8 mouse cellular contexts compared by ENCODE assay signal in the genomic region with DNA sequence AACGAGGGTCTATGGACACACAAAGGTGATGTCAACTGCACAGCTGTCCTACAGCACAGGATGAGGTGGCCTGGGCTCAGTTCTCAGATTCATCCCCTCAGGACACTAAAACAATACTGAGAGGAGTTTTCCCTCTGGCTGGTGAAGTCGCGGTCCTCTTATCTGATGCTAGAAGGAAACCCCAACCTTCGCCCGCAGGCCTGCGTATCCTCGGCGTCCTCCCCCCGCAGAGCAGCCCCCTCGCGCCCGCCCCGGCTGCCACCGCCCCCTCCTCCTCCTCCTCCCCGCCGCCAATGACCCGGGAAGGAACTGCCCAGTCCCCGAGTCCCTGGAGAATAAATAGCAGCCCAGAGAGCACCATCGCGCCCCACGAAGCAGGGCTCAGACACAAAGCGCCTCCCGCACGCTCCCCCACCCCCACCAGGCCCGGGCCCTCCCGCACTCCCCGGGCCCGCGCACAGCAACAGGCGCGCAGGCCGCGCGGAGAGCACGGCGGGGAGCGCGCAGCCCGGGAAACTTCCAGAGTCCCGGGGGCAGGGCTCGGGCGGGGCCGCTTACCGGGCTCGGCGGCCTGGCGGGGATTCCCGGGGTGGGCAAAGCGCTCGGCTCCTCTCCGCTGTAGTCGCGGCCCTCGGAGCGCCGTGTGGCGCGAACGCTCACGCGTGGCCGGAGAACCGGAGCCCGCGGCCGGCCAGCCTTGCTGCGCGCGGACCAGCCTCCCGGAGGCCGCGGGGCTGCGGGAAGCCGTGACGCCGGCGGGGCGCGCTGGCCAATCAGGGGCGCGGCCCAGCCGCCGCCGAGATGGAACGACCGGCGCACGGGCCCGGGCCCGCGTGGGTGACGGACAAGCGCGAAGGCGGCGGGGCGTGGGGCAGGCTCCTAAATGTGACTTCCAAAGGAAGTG. TPM values are rescaled to one million over a fixed set of nuclear protein-coding genes. Genes with fewer than 3 reads are reported as not detected.
DNase-seq lines count a peak whose midpoint lies in the region; ATAC-seq and TF ChIP-seq lines count a peak whose summit lies in the region.

TSS of gene Mpdz (minus strand) at position 738 of the 904 bp plus-strand sequence.

- H3K4me1 ChIP-seq in embryonic fibroblast, embryonic 13.5 days (ENCODE audit: control insufficient read depth, insufficient read depth, low read length) = 0 out of 2 replicates have a peak, but pooled peaks cover 3% of the 10 kb centered on the region
- H3K4me1 ChIP-seq in limb, embryonic 13.5 days = peaks cover 21% of the 10 kb centered on the region
- H3K4me1 ChIP-seq in midbrain, embryonic 16.5 days (ENCODE audit: control insufficient read depth, insufficient read depth, low read length) = peaks cover 5% of the 10 kb centered on the region
- H3K4me1 ChIP-seq in testis, adult 2 months (ENCODE audit: control insufficient read depth, insufficient read depth, low read length) = peaks cover 2% of the 10 kb centered on the region

- TF ChIP-seq CTCF in embryonic fibroblast, embryonic 13.5 days (IDR thresholded peaks at IDR 0.05; ENCODE audit: borderline replicate concordance, insufficient read depth, low read length) = no peak
- TF ChIP-seq CTCF in testis, adult 2 months (IDR thresholded peaks at IDR 0.05; ENCODE audit: control insufficient read depth, insufficient read depth, insufficient replicate concordance, low read depth, low read length) = no peak

- ATAC-seq in limb, embryonic 13.5 days (ENCODE audit: low FRiP score, low read depth) = peak; percentile 95
- peak; percentile 95 for ATAC-seq in midbrain, embryonic 16.5 days

- under 1% methylated on average over 93 of the region's 97 CpGs for WGBS in limb, embryonic 13.5 days
- under 1% methylated on average over 91 of the region's 97 CpGs for WGBS in midbrain, embryonic 16.5 days

- DNase-seq in layer of hippocampus, adult 11-12 months (ENCODE audit: low spot score) = peak; percentile 53
- DNase-seq in layer of hippocampus, adult 9-10 months (ENCODE audit: low spot score) = no peak
- peak; percentile 74 to 79 for DNase-seq in heart, adult 9 months (ENCODE audit: low spot score in 2 of 2)
- peak; percentile 32 to 48 for DNase-seq in kidney, adult 8-10 months

- TF ChIP-seq POLR2A in embryonic fibroblast, embryonic 13.5 days (IDR thresholded peaks at IDR 0.05; ENCODE audit: low read depth, low read length) = peak; percentile 36
- peak; percentile 14; the same call in 1 of the 2 replicates for TF ChIP-seq POLR2A in testis, adult 2 months (IDR thresholded peaks at IDR 0.05; ENCODE audit: control insufficient read depth, low read depth, low read length)

- no peaks in the 10 kb centered on the region for H3K9me3 ChIP-seq in limb, embryonic 13.5 days
- H3K9me3 ChIP-seq in midbrain, embryonic 16.5 days (replicated peaks; ENCODE audit: control insufficient read depth, low read length, poor library complexity, severe bottlenecking) = no peaks in the 10 kb centered on the region

- H3K27ac ChIP-seq in embryonic fibroblast, embryonic 13.5 days (ENCODE audit: insufficient read depth, low read length) = peak within 1 kb of the TSS; percentile 73
- peak within 1 kb of the TSS; percentile 90 for H3K27ac ChIP-seq in limb, embryonic 13.5 days
- peak within 1 kb of the TSS; percentile 67 for H3K27ac ChIP-seq in midbrain, embryonic 16.5 days (ENCODE audit: low read length)
- peak within 1 kb of the TSS; percentile 33; the same call in 1 of the 2 replicates for H3K27ac ChIP-seq in testis, adult 2 months (ENCODE audit: control insufficient read depth, insufficient read depth, low read depth, low read length)

- peak within 1 kb of the TSS; percentile 95 for H3K9ac ChIP-seq in limb, embryonic 13.5 days
- peak within 1 kb of the TSS; percentile 80 for H3K9ac ChIP-seq in midbrain, embryonic 16.5 days (ENCODE audit: low read depth, low read length)

- H3K36me3 ChIP-seq in limb, embryonic 13.5 days = no peaks in the 10 kb centered on the region
- H3K36me3 ChIP-seq in midbrain, embryonic 16.5 days (ENCODE audit: control insufficient read depth, insufficient read depth, low read length) = no peaks in the 10 kb centered on the region
- H3K36me3 ChIP-seq in testis, adult 2 months (ENCODE audit: control insufficient read depth, insufficient read depth, low read length) = no peaks in the 10 kb centered on the region

- peak within 1 kb of the TSS; percentile 65 for H3K4me3 ChIP-seq in embryonic fibroblast, embryonic 13.5 days (ENCODE audit: insufficient read depth, low read length)
- peak within 1 kb of the TSS; percentile 81 for H3K4me3 ChIP-seq in limb, embryonic 13.5 days
- peak within 1 kb of the TSS; percentile 88 for H3K4me3 ChIP-seq in midbrain, embryonic 16.5 days (ENCODE audit: low read depth, low read length)
- peak within 1 kb of the TSS; percentile 87 for H3K4me3 ChIP-seq in testis, adult 2 months (ENCODE audit: control insufficient read depth, low read depth, low read length)

- H3K4me2 ChIP-seq in limb, embryonic 13.5 days (replicated peaks) = peak within 1 kb of the TSS; percentile 76
- peak within 1 kb of the TSS; percentile 77 for H3K4me2 ChIP-seq in midbrain, embryonic 16.5 days (ENCODE audit: low read length)

- H3K27me3 ChIP-seq in limb, embryonic 13.5 days = no peaks in the 10 kb centered on the region
- no peaks in the 10 kb centered on the region; the same call in 1 of the 2 replicates for H3K27me3 ChIP-seq in midbrain, embryonic 16.5 days (ENCODE audit: control insufficient read depth, insufficient read depth, low read depth, low read length)
- H3K27me3 ChIP-seq in testis, adult 2 months (ENCODE audit: control insufficient read depth, insufficient read depth, low read length) = no peaks in the 10 kb centered on the region

RNA-seq across cellular contexts. Expression of gene Mpdz, which starts in this region (rescaled TPM):
- polyA plus RNA-seq in embryonic fibroblast, embryonic 13.5 days (2011; ENCODE audit: insufficient read length, low read depth, missing spikeins) = 54.6 and 59.9 TPM in 2 replicates
- polyA plus RNA-seq in limb, embryonic 13.5 days (2015; fragmentation: Nextera tagmentation; extraction: Ambion mirVana) = 42.1 and 45.5 TPM in 2 replicates
- 12.1 and 15.8 TPM in 2 replicates for polyA plus RNA-seq in midbrain, embryonic 16.5 days (2015; fragmentation: Nextera tagmentation; extraction: Ambion mirVana)
- polyA plus RNA-seq in testis, adult 2 months (2012; rRNA removed) = 2.6 and 3.0 TPM in 2 replicates

Comparison
In these comparisons a context has a peak if more than half of its experiments do, and no peak if none do; other contexts are left out.
1. H3K27ac ChIP-seq: peak in every context shown above with its lines; median percentile 90 in limb, embryonic 13.5 days; 73 in embryonic fibroblast, embryonic 13.5 days; 67 in midbrain, embryonic 16.5 days; 33 in testis, adult 2 months.